Mouse (Mus musculus): ENCODE data around the gene Asic1. TPM values are rescaled to one million over a fixed set of nuclear protein-coding genes. Genes with fewer than 3 reads are reported as not detected.
A peak's percentile ranks its signal among the peaks of the same experiment; 100 is the strongest.

Asic1 gene
- polyA plus RNA-seq (2015; fragmentation: Nextera tagmentation; extraction: Ambion mirVana): 58.1 and 63.6 TPM in 2 replicates

DNA sequence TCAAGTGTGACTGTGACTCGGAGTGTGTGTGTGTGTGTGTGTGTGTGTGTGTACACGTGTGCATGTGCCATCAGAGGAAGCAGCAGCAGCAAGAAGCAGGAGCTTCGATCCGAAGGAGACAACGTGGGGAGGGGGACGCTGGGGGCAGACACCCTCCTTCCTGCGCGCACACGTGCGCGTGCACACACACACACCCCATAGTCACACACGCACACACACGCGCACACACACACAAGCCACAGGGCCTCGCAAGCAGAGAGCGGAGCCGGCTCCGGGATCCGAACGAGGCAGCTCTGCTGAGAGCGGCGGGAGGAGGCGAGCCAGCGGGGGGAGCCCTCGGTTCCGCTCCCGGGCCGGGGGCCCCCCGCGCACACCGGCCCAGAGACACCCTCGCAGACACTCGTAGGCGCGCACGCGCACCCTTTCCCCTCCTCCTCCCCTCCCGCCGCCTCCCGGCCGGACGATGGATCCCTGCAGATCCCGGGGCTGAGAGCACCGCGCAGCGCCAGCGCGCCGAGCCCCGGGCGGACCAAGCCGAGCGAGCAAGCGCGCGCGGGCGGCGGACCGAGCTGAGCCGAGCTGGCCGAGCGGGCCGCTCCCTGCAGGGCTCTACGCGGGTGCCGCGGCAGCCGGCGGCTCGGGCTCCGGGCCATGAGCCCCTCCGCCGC, at the start of gene Asic1:
Asic1 (plus strand) TSS at position 215 of the 668 bp plus-strand sequence.
- H3K36me3 ChIP-seq: no peaks in the 10 kb centered on the region
- no peaks in the 10 kb centered on the region for H3K9me3 ChIP-seq
- peak within 1 kb of the TSS; percentile 81 for H3K4me3 ChIP-seq
- no peaks in the 10 kb centered on the region for H3K27me3 ChIP-seq
- peak; percentile 66 for ATAC-seq (ENCODE audit: low FRiP score, low read depth)
- peak within 1 kb of the TSS; percentile 93 for H3K27ac ChIP-seq (replicated peaks)
- peaks cover 75% of the 10 kb centered on the region for H3K4me1 ChIP-seq (replicated peaks)
- WGBS: 2% methylated on average over 31 of the region's 74 CpGs
- H3K9ac ChIP-seq: peak within 1 kb of the TSS; percentile 93
- peak within 1 kb of the TSS; percentile 72 for H3K4me2 ChIP-seq

DNA sequence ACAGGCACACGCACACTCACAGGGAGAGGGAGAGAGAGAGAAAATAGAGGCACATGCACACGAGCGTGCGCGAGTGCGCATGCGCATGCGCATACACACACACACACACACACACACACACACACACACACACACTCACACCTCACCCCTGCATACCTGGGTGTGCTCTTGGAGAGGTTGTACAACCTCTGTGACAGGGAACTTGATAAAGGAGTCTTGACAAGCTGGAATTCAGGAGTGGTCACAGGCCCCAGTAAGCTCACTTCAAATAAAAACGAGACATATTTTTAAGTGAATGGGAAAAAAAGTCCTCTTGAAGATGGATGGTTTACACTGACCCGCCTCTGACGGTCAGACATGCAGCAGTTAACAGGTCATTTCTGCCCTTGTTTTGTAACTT, 48.1 kb upstream of the Asic1 start:
- peaks cover 23% of the 10 kb centered on the region for H3K36me3 ChIP-seq
- no peak overlapping the region for H3K4me3 ChIP-seq
- H3K9ac ChIP-seq: no peak overlapping the region
- no peaks in the 10 kb centered on the region; the same call in 1 of the 2 replicates for H3K4me1 ChIP-seq (replicated peaks)
- H3K9me3 ChIP-seq: no peaks in the 10 kb centered on the region
- H3K27me3 ChIP-seq: no peaks in the 10 kb centered on the region
- no peak overlapping the region for H3K4me2 ChIP-seq
- ATAC-seq (ENCODE audit: low FRiP score, low read depth): no peak
- WGBS: 94% methylated on average over 11 of the region's 11 CpGs
- H3K27ac ChIP-seq (replicated peaks): no peak overlapping the region

DNA sequence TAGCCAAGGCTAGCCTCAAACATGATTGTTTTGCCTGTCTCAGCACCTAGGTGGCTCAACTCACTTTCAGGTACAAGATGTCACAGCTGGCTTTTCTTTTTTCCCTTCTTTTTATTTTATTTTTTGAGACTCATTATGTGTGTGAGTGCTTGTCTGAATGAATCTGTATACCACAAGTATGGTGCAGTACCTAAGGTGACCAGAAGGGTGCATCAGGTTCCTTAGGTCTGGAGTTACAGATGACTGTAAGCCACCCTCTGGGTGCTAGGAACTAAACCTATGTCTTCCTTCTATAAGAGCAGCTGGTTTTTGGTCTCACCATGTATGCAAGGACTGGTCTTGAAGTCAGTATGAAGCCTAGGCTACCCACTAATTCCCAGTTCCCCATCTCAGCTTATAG, 38.5 kb upstream of the Asic1 start:
- ATAC-seq (ENCODE audit: low FRiP score, low read depth): no peak
- H3K27me3 ChIP-seq: no peaks in the 10 kb centered on the region
- H3K4me1 ChIP-seq (replicated peaks): peaks cover 6% of the 10 kb centered on the region
- no peak overlapping the region for H3K4me3 ChIP-seq
- H3K36me3 ChIP-seq: peaks cover 15% of the 10 kb centered on the region
- H3K27ac ChIP-seq (replicated peaks): no peak overlapping the region
- no peaks in the 10 kb centered on the region for H3K9me3 ChIP-seq
- H3K9ac ChIP-seq: no peak overlapping the region
- no peak overlapping the region for H3K4me2 ChIP-seq

DNA sequence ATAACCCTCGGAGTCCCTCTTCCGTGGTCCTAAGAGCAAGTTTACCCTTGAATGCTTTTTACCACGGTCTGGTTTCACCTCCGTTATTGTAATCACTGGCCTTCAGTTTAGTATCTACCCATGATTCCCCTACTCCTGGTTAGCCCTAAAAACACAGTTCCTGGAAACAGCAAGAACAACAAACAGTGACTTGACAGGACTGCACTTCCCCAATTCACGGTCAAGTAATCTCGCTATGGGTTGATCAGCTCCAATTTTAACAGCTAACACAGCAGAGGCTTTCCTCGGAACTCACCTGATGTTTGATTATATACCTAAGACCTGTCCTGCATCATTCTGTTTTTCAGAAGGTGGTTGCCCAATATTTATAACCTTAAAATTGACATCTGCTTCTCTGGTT, 35.5 kb upstream of the Asic1 start:
- Histone ChIP-seq H3K4me3 (no peak overlapping the region), H3K27ac (replicated peaks) (no peak overlapping the region), H3K36me3 (peaks cover 12% of the 10 kb centered on the region), H3K4me1 (replicated peaks) (peaks cover 23% of the 10 kb centered on the region), H3K9me3 (no peaks in the 10 kb centered on the region), H3K27me3 (no peaks in the 10 kb centered on the region), H3K4me2 (no peak overlapping the region), H3K9ac (no peak overlapping the region)
- ATAC-seq (ENCODE audit: low FRiP score, low read depth): no peak
- 94% methylated on average over 7 of the region's 7 CpGs for WGBS

DNA sequence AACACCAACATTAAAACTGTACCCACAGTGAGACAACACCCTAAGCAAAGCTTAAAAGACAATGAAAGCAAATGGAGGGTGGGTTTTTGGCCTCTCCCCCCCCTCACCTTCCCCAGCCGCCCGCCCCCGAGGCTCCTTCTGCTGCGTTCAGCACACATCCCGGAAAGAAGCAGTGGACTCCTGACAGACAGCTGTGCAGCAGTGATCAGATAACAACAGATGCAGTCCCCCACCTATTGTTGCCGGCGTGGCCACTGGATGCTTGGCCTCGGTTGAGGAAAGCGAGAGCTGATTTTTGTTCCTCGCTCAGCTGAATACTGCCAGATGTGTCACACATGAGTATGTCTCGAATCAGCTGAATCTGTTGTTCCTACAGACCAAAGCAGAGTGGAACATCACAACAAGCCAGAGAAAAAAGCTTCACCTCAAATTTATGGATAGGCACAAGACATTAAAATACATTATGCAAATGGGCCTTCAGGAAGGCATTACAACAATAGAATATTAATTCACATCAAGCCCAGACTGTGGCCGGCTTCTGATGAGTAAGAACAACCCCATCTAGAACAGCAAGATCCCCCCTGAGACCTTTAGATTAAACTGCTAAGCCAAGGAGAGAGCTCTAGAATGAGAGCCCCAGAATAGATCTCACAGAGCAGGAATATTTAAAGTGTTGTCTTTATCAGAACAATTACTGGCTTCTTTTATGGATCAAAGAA, 32.6 kb upstream of the Asic1 start:
- Histone ChIP-seq H3K4me2 (peak overlapping the region; percentile 40), H3K4me1 (replicated peaks) (peaks cover 25% of the 10 kb centered on the region), H3K9me3 (no peaks in the 10 kb centered on the region), H3K27ac (replicated peaks) (peak overlapping the region; percentile 80), H3K4me3 (no peak overlapping the region), H3K9ac (no peak overlapping the region), H3K36me3 (peaks cover 2% of the 10 kb centered on the region; the same call in 1 of the 2 replicates), H3K27me3 (no peaks in the 10 kb centered on the region)
- WGBS: 28% methylated on average over 12 of the region's 12 CpGs
- ATAC-seq (ENCODE audit: low FRiP score, low read depth): peak; percentile 69; the same call in 1 of the 2 replicates

DNA sequence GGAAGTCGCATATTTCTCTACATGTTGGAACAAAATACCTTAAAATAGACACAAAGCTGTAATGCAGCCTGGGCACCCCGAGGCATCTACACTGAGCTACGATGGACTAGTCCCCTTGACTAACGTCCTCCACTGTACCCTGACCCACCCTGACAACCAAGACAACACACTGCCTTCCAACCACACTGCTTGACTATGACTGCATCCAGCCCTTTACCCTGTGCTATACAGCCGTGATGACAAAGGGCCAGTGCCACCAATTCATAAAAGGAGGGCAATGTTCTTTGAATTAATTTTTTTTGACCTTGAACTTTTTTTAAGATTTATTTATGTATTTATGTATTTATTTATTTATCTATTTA, 32.1 kb upstream of the Asic1 start:
- Histone ChIP-seq H3K4me1 (replicated peaks) (peaks cover 29% of the 10 kb centered on the region), H3K36me3 (0 out of 2 replicates have a peak, but pooled peaks cover 2% of the 10 kb centered on the region), H3K27ac (replicated peaks) (peak overlapping the region; percentile 80), H3K4me2 (no peak overlapping the region), H3K9me3 (no peaks in the 10 kb centered on the region), H3K9ac (no peak overlapping the region), H3K4me3 (no peak overlapping the region), H3K27me3 (no peaks in the 10 kb centered on the region)
- no peak; the same call in 1 of the 2 replicates for ATAC-seq (ENCODE audit: low FRiP score, low read depth)
- WGBS: 58% methylated on average over 5 of the region's 5 CpGs

DNA sequence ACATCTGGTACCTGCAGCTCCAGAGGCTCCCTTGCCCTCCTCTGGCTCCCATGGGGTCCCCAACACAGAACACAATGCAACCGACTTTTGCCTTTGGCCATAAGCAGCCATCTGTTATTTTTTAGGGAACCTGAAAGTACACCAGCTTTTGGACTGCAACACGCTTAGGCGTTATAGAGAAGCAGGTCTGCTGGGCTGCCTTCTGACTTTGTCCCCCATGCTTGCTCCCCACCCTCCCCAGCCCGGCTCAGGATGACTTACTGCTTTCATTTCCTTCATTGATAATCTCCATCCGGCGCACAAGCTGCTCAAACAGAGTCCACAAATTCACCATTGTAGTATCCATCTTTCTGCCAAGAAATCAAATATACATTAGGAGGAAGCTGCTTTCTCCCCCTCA, 27.5 kb upstream of the Asic1 start:
- H3K9me3 ChIP-seq: no peaks in the 10 kb centered on the region
- peak overlapping the region; percentile 42 for H3K27ac ChIP-seq (replicated peaks)
- no peaks in the 10 kb centered on the region for H3K27me3 ChIP-seq
- H3K4me3 ChIP-seq: no peak overlapping the region
- peaks cover 36% of the 10 kb centered on the region for H3K4me1 ChIP-seq (replicated peaks)
- no peak overlapping the region for H3K9ac ChIP-seq
- no peak for ATAC-seq (ENCODE audit: low FRiP score, low read depth)
- 0 out of 2 replicates have a peak overlapping the region, but pooled peaks have one; percentile 7 for H3K4me2 ChIP-seq
- 47% methylated on average over 6 of the region's 6 CpGs for whole genome bisulfite sequencing
- H3K36me3 ChIP-seq: 0 out of 2 replicates have a peak, but pooled peaks cover 2% of the 10 kb centered on the region

DNA sequence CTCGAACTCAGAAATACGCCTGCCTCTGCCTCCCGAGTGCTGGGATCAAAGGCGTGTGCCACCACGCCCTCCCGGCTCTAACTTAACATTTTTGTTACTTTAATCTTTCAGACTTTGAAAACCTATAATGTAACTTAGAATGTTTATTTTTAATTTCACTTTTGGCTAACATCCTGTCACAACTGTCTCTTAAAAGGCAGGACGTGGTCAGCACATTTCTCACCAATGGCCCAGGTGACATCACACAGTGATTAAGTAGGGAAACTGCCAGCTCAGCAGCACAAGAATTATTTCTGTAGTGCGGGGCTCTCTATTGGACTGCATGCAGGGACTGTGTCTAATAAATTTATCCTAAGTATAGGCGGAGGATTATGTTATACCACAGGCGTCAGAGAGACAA, 26.3 kb upstream of the Asic1 start:
- no peak for ATAC-seq (ENCODE audit: low FRiP score, low read depth)
- peaks cover 41% of the 10 kb centered on the region for H3K4me1 ChIP-seq (replicated peaks)
- H3K9ac ChIP-seq: no peak overlapping the region
- H3K9me3 ChIP-seq: no peaks in the 10 kb centered on the region
- peak overlapping the region; percentile 21; the same call in 1 of the 2 replicates for H3K27ac ChIP-seq (replicated peaks)
- WGBS: 72% methylated on average over 10 of the region's 10 CpGs
- H3K4me3 ChIP-seq: no peak overlapping the region
- no peaks in the 10 kb centered on the region for H3K27me3 ChIP-seq
- 0 out of 2 replicates have a peak, but pooled peaks cover 2% of the 10 kb centered on the region for H3K36me3 ChIP-seq
- no peak overlapping the region for H3K4me2 ChIP-seq

DNA sequence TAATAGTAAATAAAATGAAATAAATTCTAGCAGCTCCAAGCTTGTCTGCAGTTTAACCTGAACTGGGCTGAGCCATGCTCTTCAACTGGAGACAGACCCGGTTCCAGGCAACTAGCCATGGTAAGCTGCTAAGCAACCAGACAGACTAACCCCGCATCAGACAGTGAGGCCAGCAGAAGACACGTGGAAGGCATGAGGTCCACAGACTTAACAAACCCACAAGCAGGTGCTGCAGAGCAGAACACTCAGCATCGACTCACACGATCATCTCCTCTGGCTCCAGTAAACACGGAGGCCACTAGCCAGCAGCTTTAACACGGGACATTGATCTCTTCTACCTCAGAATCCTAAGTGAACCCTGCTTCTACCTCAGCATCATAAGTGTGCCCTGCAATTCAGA, 25.4 kb upstream of the Asic1 start:
- Histone ChIP-seq H3K4me3 (no peak overlapping the region), H3K27ac (replicated peaks) (peak overlapping the region; percentile 54), H3K4me1 (replicated peaks) (peaks cover 49% of the 10 kb centered on the region), H3K27me3 (no peaks in the 10 kb centered on the region), H3K9me3 (no peaks in the 10 kb centered on the region), H3K4me2 (peak overlapping the region; percentile 22; the same call in 1 of the 2 replicates), H3K36me3 (0 out of 2 replicates have a peak, but pooled peaks cover 2% of the 10 kb centered on the region), H3K9ac (no peak overlapping the region)
- 30% methylated on average over 7 of the region's 7 CpGs for WGBS
- peak; percentile 60; the same call in 1 of the 2 replicates for ATAC-seq (ENCODE audit: low FRiP score, low read depth)

DNA sequence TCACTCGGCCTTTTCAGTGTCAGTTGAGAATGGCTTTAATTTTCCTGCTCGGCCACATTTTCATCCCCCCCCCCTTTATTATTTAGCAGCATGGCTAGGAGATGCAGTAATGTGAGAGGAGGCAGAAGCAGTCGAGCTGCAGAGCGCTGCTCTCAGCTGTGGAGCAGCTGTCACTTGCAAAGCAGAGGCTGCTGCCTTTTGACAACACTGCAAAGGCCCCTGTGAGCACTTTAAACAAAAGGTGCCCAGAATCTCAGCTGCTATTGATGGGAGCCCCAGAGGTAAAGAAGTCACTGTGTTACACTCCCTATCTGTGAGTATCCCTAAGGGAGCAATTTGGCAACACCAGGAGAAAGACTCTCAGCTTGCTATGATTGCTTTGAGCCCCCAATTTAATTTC, 21.8 kb upstream of the Asic1 start:
- peaks cover 63% of the 10 kb centered on the region for H3K4me1 ChIP-seq (replicated peaks)
- no peaks in the 10 kb centered on the region for H3K36me3 ChIP-seq
- no peaks in the 10 kb centered on the region for H3K9me3 ChIP-seq
- no peak overlapping the region for H3K4me3 ChIP-seq
- H3K27me3 ChIP-seq: no peaks in the 10 kb centered on the region
- ATAC-seq (ENCODE audit: low FRiP score, low read depth): no peak; the same call in 1 of the 2 replicates
- peak overlapping the region; percentile 7; the same call in 1 of the 2 replicates for H3K4me2 ChIP-seq
- peak overlapping the region; percentile 76 for H3K27ac ChIP-seq (replicated peaks)
- 9% methylated on average over 4 of the region's 4 CpGs for WGBS
- 0 out of 2 replicates have a peak overlapping the region, but pooled peaks have one; percentile 15 for H3K9ac ChIP-seq

DNA sequence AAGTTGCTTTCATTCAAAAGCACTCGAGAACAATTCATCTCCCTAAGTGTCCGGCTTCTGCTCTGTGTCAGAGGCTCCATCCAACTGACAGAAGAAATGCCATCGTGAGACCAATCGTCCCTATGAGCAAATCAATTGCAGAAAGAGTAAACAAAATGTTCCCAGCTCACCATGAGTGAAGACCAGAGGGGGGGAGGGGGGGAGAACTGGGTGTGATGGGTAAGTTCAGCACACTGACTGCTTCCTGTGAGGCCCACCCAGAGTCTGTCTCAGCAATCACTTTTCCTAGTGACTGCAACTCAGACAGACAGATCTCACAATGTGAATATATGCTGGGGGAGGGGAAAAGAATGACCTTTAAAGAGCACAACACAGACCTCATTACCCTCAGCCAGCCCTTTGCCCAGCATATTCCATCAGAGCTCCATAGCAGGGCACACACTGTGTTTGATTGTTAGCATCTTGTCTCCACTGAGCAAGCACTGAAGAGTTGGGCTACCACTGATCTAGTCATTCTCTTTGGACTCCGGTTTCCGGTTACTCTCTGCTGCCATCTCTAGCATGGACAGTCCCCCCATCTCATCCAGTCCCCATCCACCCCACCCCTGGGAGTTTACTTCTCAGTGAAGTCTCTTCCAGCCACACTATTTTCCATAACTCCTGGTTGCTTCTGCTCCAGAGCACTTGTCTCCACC, 21.0 kb upstream of the Asic1 start:
- 16% methylated on average over 6 of the region's 6 CpGs for WGBS

DNA sequence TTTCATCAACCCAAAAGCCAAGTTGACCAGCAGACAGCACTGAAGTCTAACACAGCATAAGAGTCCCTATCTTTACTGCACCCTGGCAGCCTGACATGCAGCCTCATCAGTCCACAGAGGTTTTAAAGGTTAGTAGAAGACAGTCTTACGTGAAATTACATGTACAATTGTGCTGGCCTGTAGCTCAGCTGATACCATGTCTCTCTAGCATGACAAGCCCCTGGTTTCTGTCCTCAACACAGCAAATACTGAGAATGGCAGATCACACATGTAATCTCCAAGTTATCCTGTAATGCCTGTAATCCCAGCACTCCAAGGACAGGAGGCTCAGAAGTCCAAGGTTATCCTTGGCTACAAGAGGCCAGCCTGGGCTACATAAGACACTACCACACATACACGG, 19.9 kb upstream of the Asic1 start:
- H3K4me3 ChIP-seq: peak overlapping the region; percentile 86
- no peaks in the 10 kb centered on the region for H3K36me3 ChIP-seq
- H3K27ac ChIP-seq (replicated peaks): no peak overlapping the region
- H3K4me2 ChIP-seq: peak overlapping the region; percentile 94
- peaks cover 59% of the 10 kb centered on the region for H3K4me1 ChIP-seq (replicated peaks)
- H3K9me3 ChIP-seq: no peaks in the 10 kb centered on the region
- H3K9ac ChIP-seq: no peak overlapping the region
- 65% methylated on average over 2 of the region's 2 CpGs for WGBS
- H3K27me3 ChIP-seq: no peaks in the 10 kb centered on the region
- ATAC-seq (ENCODE audit: low FRiP score, low read depth): no peak

More for the DNA sequence above, 21.0 kb upstream of the Asic1 start:
- H3K4me2 ChIP-seq: peak overlapping the region; percentile 94
- H3K9ac ChIP-seq: no peak overlapping the region
- no peak overlapping the region for H3K4me3 ChIP-seq
- no peak for ATAC-seq (ENCODE audit: low FRiP score, low read depth)
- H3K27me3 ChIP-seq: no peaks in the 10 kb centered on the region
- H3K27ac ChIP-seq (replicated peaks): peak overlapping the region; percentile 55; the same call in 1 of the 2 replicates
- no peaks in the 10 kb centered on the region for H3K36me3 ChIP-seq
- H3K9me3 ChIP-seq: no peaks in the 10 kb centered on the region
- H3K4me1 ChIP-seq (replicated peaks): peaks cover 68% of the 10 kb centered on the region
